Mouse (Mus musculus) kidney, embryonic 14.5 days (tissue): ENCODE data around the gene Lim2. TPM values are rescaled to one million over a fixed set of nuclear protein-coding genes. Genes with fewer than 3 reads are reported as not detected.

Experiments
- ATAC-seq: fragments of 200-750 bp; cut with Nextera tagmentation; 2 replicates; pipeline ENCODE4 v1.8.0; 2017; ENCODE audit warnings: moderate number of reproducible peaks, mild to moderate bottlenecking, moderate TSS enrichment, moderate library complexity; ENCODE audit not compliant: low FRiP score, low TSS enrichment
- H3K27ac ChIP-seq: fragments of 300-500 bp; sonication (generic); 2 replicates; pipeline ENCODE4 v1.5.1; 2014; ENCODE audit warnings: low read depth, mild to moderate bottlenecking, low read length, moderate library complexity, mixed read lengths
- H3K27me3 ChIP-seq: fragments of 300-500 bp; sonication (generic); 2 replicates; pipeline ENCODE4 v1.6.1; 2014; ENCODE audit warnings: mild to moderate bottlenecking, low read length; ENCODE audit not compliant: control insufficient read depth, insufficient read depth
- H3K36me3 ChIP-seq: fragments of 300-500 bp; sonication (generic); 2 replicates; pipeline ENCODE4 v1.6.1; 2014; ENCODE audit warnings: low read length, mixed read lengths; ENCODE audit not compliant: control insufficient read depth, insufficient read depth
- H3K4me1 ChIP-seq: fragments of 300-500 bp; sonication (generic); 2 replicates; pipeline ENCODE4 v1.6.1; 2014; ENCODE audit warnings: low read length, mixed read lengths; ENCODE audit not compliant: control insufficient read depth, insufficient read depth
- H3K4me2 ChIP-seq: fragments of 300-500 bp; sonication (generic); replicated peaks from 2 replicates; pipeline ENCODE4 v1.6.1; 2014; ENCODE audit warnings: low read depth, mild to moderate bottlenecking, low read length
- H3K4me3 ChIP-seq: fragments of 300-500 bp; sonication (generic); 2 replicates; pipeline ENCODE4 v1.5.1; 2014; ENCODE audit warnings: mild to moderate bottlenecking, low read length
- H3K9ac ChIP-seq: fragments of 300-500 bp; sonication (generic); 2 replicates; pipeline ENCODE4 v1.6.1; 2014; ENCODE audit warnings: low read depth, mild to moderate bottlenecking, low read length, moderate library complexity
- H3K9me3 ChIP-seq: fragments of 300-500 bp; sonication (generic); 2 replicates; pipeline ENCODE4 v1.6.1; 2016; ENCODE audit warnings: low read length; ENCODE audit not compliant: control insufficient read depth
- WGBS: fragments of 180-500 bp; shearing (Covaris S2); extraction: QIAGEN DNeasy Blood & Tissue Kit; methylation state at CpG from one replicate; pipeline ENCODE4 v1.1.7; 2014; 5-methylcytosine and 5-hydroxymethylcytosine counted together
- polyA plus RNA-seq: library from polyadenylated mRNA; unstranded; fragments of >200 nt; fragmentation: Nextera tagmentation; extraction: Ambion mirVana; gene quantifications from 2 replicates; pipeline ENCODE4 v1.2.1, GENCODE M21; 2014

Lim2 gene
- polyA plus RNA-seq, 1 experiment from 2014 or later = not detected

GRCm38 (mm10) chr7:43452609-43453008, 25.1 kb downstream of the Lim2 start:
- WGBS = 48% methylated on average over 4 of the region's 4 CpGs
- Histone ChIP-seq H3K9me3 (no peaks in the 10 kb centered on the region), H3K4me2 (no peak overlapping the region), H3K27me3 (no peaks in the 10 kb centered on the region), H3K4me1 (no peaks in the 10 kb centered on the region), H3K4me3 (no peak overlapping the region), H3K36me3 (peaks cover 48% of the 10 kb centered on the region), H3K9ac (no peak overlapping the region), H3K27ac (no peak overlapping the region)
- no peak for ATAC-seq

GRCm38 (mm10) chr7:43453599-43454355, 26.3 kb downstream of the Lim2 start:
- no peak overlapping the region for H3K4me2 ChIP-seq
- H3K27me3 ChIP-seq = no peaks in the 10 kb centered on the region
- H3K4me3 ChIP-seq = no peak overlapping the region
- H3K36me3 ChIP-seq = peaks cover 51% of the 10 kb centered on the region
- no peak overlapping the region for H3K27ac ChIP-seq
- H3K4me1 ChIP-seq = no peaks in the 10 kb centered on the region
- no peaks in the 10 kb centered on the region for H3K9me3 ChIP-seq
- ATAC-seq = no peak
- 79% methylated on average over 14 of the region's 14 CpGs for WGBS
- no peak overlapping the region for H3K9ac ChIP-seq

- Histone ChIP-seq H3K27ac (no peak overlapping the region), H3K4me3 (no peak overlapping the region), H3K27me3 (no peaks in the 10 kb centered on the region), H3K9me3 (no peaks in the 10 kb centered on the region), H3K36me3 (peaks cover 51% of the 10 kb centered on the region), H3K9ac (no peak overlapping the region), H3K4me2 (no peak overlapping the region), H3K4me1 (no peaks in the 10 kb centered on the region)
- 91% methylated on average over 6 of the region's 6 CpGs for WGBS
- no peak for ATAC-seq
These were observed 26.9 kb downstream of the Lim2 start for GRCm38 (mm10) chr7:43454371-43454770.

GRCm38 (mm10) chr7:43462851-43463250, 35.4 kb downstream of the Lim2 start, which contains the start of gene Vsig10l:
Vsig10l (plus strand) TSS chr7:43463151.
- no peaks in the 10 kb centered on the region for H3K9me3 ChIP-seq
- ATAC-seq = no peak
- H3K36me3 ChIP-seq = peaks cover under 1% of the 10 kb centered on the region; the same call in 1 of the 2 replicates
- WGBS = 66% methylated on average over 4 of the region's 4 CpGs
- no peak within 1 kb of the TSS for H3K4me3 ChIP-seq
- H3K4me2 ChIP-seq = no peak within 1 kb of the TSS
- H3K27ac ChIP-seq = no peak within 1 kb of the TSS
- no peak within 1 kb of the TSS for H3K9ac ChIP-seq
- no peaks in the 10 kb centered on the region for H3K4me1 ChIP-seq
- H3K27me3 ChIP-seq = no peaks in the 10 kb centered on the region

- no peak overlapping the region for H3K4me2 ChIP-seq
- 83% methylated on average over 7 of the region's 7 CpGs for WGBS
These were observed 36.5 kb downstream of the Lim2 start for GRCm38 (mm10) chr7:43463976-43464375.

GRCm38 (mm10) chr7:43464864-43465343, 37.4 kb downstream of the Lim2 start:
- Histone ChIP-seq H3K9me3 (no peaks in the 10 kb centered on the region), H3K4me3 (peak overlapping the region; percentile 45), H3K36me3 (no peaks in the 10 kb centered on the region), H3K4me2 (peak overlapping the region; percentile 86), H3K27me3 (no peaks in the 10 kb centered on the region), H3K4me1 (no peaks in the 10 kb centered on the region), H3K27ac (no peak overlapping the region), H3K9ac (peak overlapping the region; percentile 34)
- 9% methylated on average over 35 of the region's 35 CpGs for WGBS
- peak; percentile 5; the same call in 1 of the 2 replicates for ATAC-seq

More at GRCm38 (mm10) chr7:43463976-43464375, 36.5 kb downstream of the Lim2 start:
- Histone ChIP-seq H3K4me1 (no peaks in the 10 kb centered on the region), H3K27ac (no peak overlapping the region), H3K4me3 (no peak overlapping the region), H3K36me3 (no peaks in the 10 kb centered on the region), H3K9ac (no peak overlapping the region), H3K9me3 (no peaks in the 10 kb centered on the region), H3K27me3 (no peaks in the 10 kb centered on the region)
- no peak for ATAC-seq

GRCm38 (mm10) chr7:43465344-43466098, 38.1 kb downstream of the Lim2 start:
- Histone ChIP-seq H3K4me2 (peak overlapping the region; percentile 86), H3K4me1 (no peaks in the 10 kb centered on the region), H3K9ac (peak overlapping the region; percentile 40; the same call in 1 of the 2 replicates), H3K36me3 (no peaks in the 10 kb centered on the region), H3K4me3 (peak overlapping the region; percentile 45), H3K27ac (no peak overlapping the region), H3K9me3 (no peaks in the 10 kb centered on the region), H3K27me3 (no peaks in the 10 kb centered on the region)
- under 1% methylated on average over 33 of the region's 33 CpGs for WGBS
- peak; percentile 90 for ATAC-seq

- H3K9me3 ChIP-seq = no peaks in the 10 kb centered on the region
- WGBS = under 1% methylated on average over 33 of the region's 33 CpGs
- no peak overlapping the region for H3K27ac ChIP-seq
- H3K27me3 ChIP-seq = no peaks in the 10 kb centered on the region
- H3K36me3 ChIP-seq = no peaks in the 10 kb centered on the region
- peak; percentile 67 for ATAC-seq
- peak overlapping the region; percentile 86 for H3K4me2 ChIP-seq
- peak overlapping the region; percentile 45 for H3K4me3 ChIP-seq
- H3K9ac ChIP-seq = peak overlapping the region; percentile 40; the same call in 1 of the 2 replicates
- no peaks in the 10 kb centered on the region for H3K4me1 ChIP-seq
These were observed 38.7 kb downstream of the Lim2 start for GRCm38 (mm10) chr7:43466099-43466694.
